Mouse (Mus musculus) forebrain, embryonic 10.5 days (tissue): ENCODE results near the gene Olfr1271. TPM values are rescaled to one million over a fixed set of nuclear protein-coding genes. Genes with fewer than 3 reads are reported as not detected.
"Not testable (repeated sequence)": the region's sequence is repeated elsewhere in the genome, so short reads cannot be mapped to it uniquely, and the experiment has no call there.

ENCODE experiments used
- DNase-seq: peaks from one replicate; pipeline ENCODE4 v3.0.0-alpha.2; 2017; ENCODE audit warnings: low spot score; ENCODE audit errors: extremely low spot score
- H3K27ac ChIP-seq: fragments of 300-500 bp; sonication (generic); 2 replicates; pipeline ENCODE4 v1.5.1; 2016; ENCODE audit warnings: mild to moderate bottlenecking
- H3K27me3 ChIP-seq: fragments of 300-500 bp; sonication (generic); 2 replicates; pipeline ENCODE4 v1.6.1; 2016; ENCODE audit warnings: mild to moderate bottlenecking; ENCODE audit not compliant: poor library complexity, severe bottlenecking
- H3K36me3 ChIP-seq: fragments of 300-500 bp; sonication (generic); replicated peaks from 2 replicates; pipeline ENCODE4 v1.6.1; 2016; ENCODE audit warnings: mild to moderate bottlenecking, moderate library complexity
- H3K4me1 ChIP-seq: fragments of 300-500 bp; sonication (generic); 2 replicates; pipeline ENCODE4 v1.6.1; 2016
- H3K4me3 ChIP-seq: fragments of 300-500 bp; sonication (generic); 2 replicates; pipeline ENCODE4 v1.5.1; 2016; ENCODE audit warnings: mild to moderate bottlenecking, moderate library complexity
- H3K9me3 ChIP-seq: fragments of 300-500 bp; sonication (generic); 2 replicates; pipeline ENCODE4 v1.6.1; 2016; ENCODE audit warnings: mild to moderate bottlenecking, moderate library complexity
- WGBS: fragments of 180-500 bp; shearing (Covaris S2); methylation state at CpG from one replicate; pipeline ENCODE4 v1.1.7; 2016; 5-methylcytosine and 5-hydroxymethylcytosine counted together
- polyA plus RNA-seq: library from polyadenylated mRNA; unstranded; fragments of >200 nt; fragmentation: Nextera tagmentation; extraction: Ambion mirVana; gene quantifications from 2 replicates; pipeline ENCODE4 v1.2.1, GENCODE M21; 2016

Gene Olfr1271
- polyA plus RNA-seq = not detected in 2 replicates

DNA sequence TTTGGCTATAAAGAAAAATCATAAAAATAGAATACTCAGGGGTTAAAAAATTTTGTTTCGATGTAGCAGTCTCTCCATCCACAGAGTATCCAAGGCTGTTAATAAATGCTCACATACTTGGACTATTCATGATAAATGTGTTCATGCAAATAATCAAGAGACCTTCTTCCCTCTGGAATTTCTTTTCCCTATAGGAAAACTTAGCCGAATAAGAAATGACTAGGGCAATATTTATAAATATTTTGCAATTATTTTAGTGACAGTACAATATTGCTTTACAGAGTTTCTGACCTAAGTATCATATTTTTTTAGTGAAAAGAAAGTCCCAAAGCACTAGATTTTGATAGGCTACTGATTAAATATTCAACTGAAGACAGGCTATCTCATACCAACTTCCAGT, at the start of gene Olfr1271:
Olfr1271 (minus strand) TSS at position 101 of the 400 bp plus-strand sequence.
- Histone ChIP-seq H3K36me3 (no peaks in the 10 kb centered on the region), H3K4me1 (no peaks in the 10 kb centered on the region), H3K27me3 (no peaks in the 10 kb centered on the region), H3K4me3 (no peak within 1 kb of the TSS), H3K9me3 (no peaks in the 10 kb centered on the region), H3K27ac (no peak within 1 kb of the TSS)
- 94% methylated on average over 2 of the region's 2 CpGs for WGBS
- no peak for DNase-seq

- H3K9me3 ChIP-seq = no peaks in the 10 kb centered on the region
- no peaks in the 10 kb centered on the region for H3K4me1 ChIP-seq
- H3K27me3 ChIP-seq = no peaks in the 10 kb centered on the region
- no peaks in the 10 kb centered on the region for H3K36me3 ChIP-seq
- H3K27ac ChIP-seq = no peak within 1 kb of the TSS
- DNase-seq = no peak
- WGBS = 83% methylated on average over 6 of the region's 6 CpGs
- H3K4me3 ChIP-seq = no peak within 1 kb of the TSS
Observed at GRCm38 (mm10) chr2:90292741-90293140, 21.9 kb upstream of the Olfr1271 start, which contains the start of gene Olfr1272. Gene Olfr1272, minus strand, starts transcription at chr2:90292841.

GRCm38 (mm10) chr2:90257492-90257891, 13.3 kb downstream of the Olfr1271 start, which contains the start of gene Olfr142:
Gene Olfr142, minus strand, starts transcription at chr2:90257592.
- 93% methylated on average over 4 of the region's 4 CpGs for WGBS
- no peak within 1 kb of the TSS for H3K27ac ChIP-seq
- no peaks in the 10 kb centered on the region for H3K27me3 ChIP-seq
- no peaks in the 10 kb centered on the region for H3K36me3 ChIP-seq
- no peak for DNase-seq
- no peaks in the 10 kb centered on the region for H3K4me1 ChIP-seq
- no peak within 1 kb of the TSS for H3K4me3 ChIP-seq
- no peaks in the 10 kb centered on the region for H3K9me3 ChIP-seq

GRCm38 (mm10) chr2:90224393-90224792, 46.4 kb downstream of the Olfr1271 start, which contains the start of gene Olfr1506:
Gene Olfr1506, minus strand, starts transcription at chr2:90224493.
- H3K27me3 ChIP-seq, H3K9me3 ChIP-seq, DNase-seq, H3K27ac ChIP-seq, H3K36me3 ChIP-seq, H3K4me1 ChIP-seq, H3K4me3 ChIP-seq: not testable (repeated sequence)
- no CpG with 5 or more reads among the region's 6 CpGs for WGBS

Other genes starting within 250 kb of the Olfr1271 start
- gene Olfr1264, start 245.5 kb downstream of the Olfr1271 start, polyA plus RNA-seq = not detected in 2 replicates
- gene Olfr1265, start 235.7 kb downstream of the Olfr1271 start, polyA plus RNA-seq = not detected in 2 replicates
- not detected in 2 replicates for gene Olfr140, start 207.4 kb downstream of the Olfr1271 start, polyA plus RNA-seq
- gene Olfr1269, start 149.6 kb downstream of the Olfr1271 start, polyA plus RNA-seq = not detected in 2 replicates
- not detected in 2 replicates for gene Olfr32, start 128.7 kb downstream of the Olfr1271 start, polyA plus RNA-seq
- gene Olfr1270, start 117.9 kb downstream of the Olfr1271 start, polyA plus RNA-seq = not detected in 2 replicates
- gene Olfr1506, start 46.5 kb downstream of the Olfr1271 start, polyA plus RNA-seq = not detected in 2 replicates
- not detected in 2 replicates for gene Olfr142, start 13.4 kb downstream of the Olfr1271 start, polyA plus RNA-seq
- gene Olfr1272, start 21.8 kb upstream of the Olfr1271 start, polyA plus RNA-seq = not detected in 2 replicates
- 0.06 TPM in 1 of 2 replicates, not detected in the other for gene Gm13769, start 51.2 kb upstream of the Olfr1271 start, polyA plus RNA-seq
- gene Olfr1274-ps, start 127.7 kb upstream of the Olfr1271 start, polyA plus RNA-seq = not detected in 2 replicates